Mouse (Mus musculus) ES-E14 (cell line): ENCODE measurements around the gene Igsf21. TPM values are rescaled to one million over a fixed set of nuclear protein-coding genes. Genes with fewer than 3 reads are reported as not detected.

Experiments used
- DNase-seq: peaks from one replicate; pipeline ENCODE4 v3.0.0-alpha.2; 2013; ENCODE audit warnings: low read depth, low spot score
- H3K27ac ChIP-seq: 2 replicates; pipeline ENCODE4 v1.5.1; 2012; ENCODE audit warnings: low read depth, mild to moderate bottlenecking, low read length, moderate library complexity, mixed read lengths; ENCODE audit not compliant: poor library complexity, insufficient read depth, severe bottlenecking
- H3K36me3 ChIP-seq: 2 replicates; pipeline ENCODE4 v1.6.1; 2012; ENCODE audit warnings: mild to moderate bottlenecking, low read length, moderate library complexity, mixed read lengths; ENCODE audit not compliant: control insufficient read depth, poor library complexity, insufficient read depth, severe bottlenecking
- H3K4me1 ChIP-seq, 2 experiments: fragments of 150-350 bp in 1 of 2; sonication (generic) in 1 of 2; 2 replicates each; pipeline ENCODE4 v1.6.1; 2012; ENCODE audit warnings: low read length in 2 of 2, mild to moderate bottlenecking in 1 of 2, mixed read lengths in 1 of 2; ENCODE audit not compliant: control insufficient read depth in 2 of 2, insufficient read depth in 2 of 2, poor library complexity in 1 of 2
- H3K4me3 ChIP-seq, 2 experiments: fragments of 150-350 bp in 1 of 2; sonication (generic) in 1 of 2; 2 replicates each; pipeline ENCODE4 v1.5.1; 2012; ENCODE audit warnings: low read length in 2 of 2, low read depth in 1 of 2, mild to moderate bottlenecking in 1 of 2, mixed read lengths in 1 of 2; ENCODE audit not compliant: insufficient read depth in 1 of 2, poor library complexity in 1 of 2, severe bottlenecking in 1 of 2
- H3K9ac ChIP-seq: 2 replicates; pipeline ENCODE4 v1.6.1; 2012; ENCODE audit warnings: low read depth, mild to moderate bottlenecking, low read length, mixed read lengths; ENCODE audit not compliant: poor library complexity, insufficient read depth, severe bottlenecking
- H3K9me3 ChIP-seq: fragments of 150-350 bp; sonication (generic); 2 replicates; pipeline ENCODE4 v1.6.1; 2012; ENCODE audit warnings: low read depth, mild to moderate bottlenecking, low read length; ENCODE audit not compliant: control insufficient read depth, insufficient read depth
- CHD2 ChIP-seq: IDR thresholded peaks from 2 replicates; pipeline ENCODE4 v1.6.1; 2014; ENCODE audit warnings: mild to moderate bottlenecking, low read depth, low read length, inconsistent platforms
- HCFC1 ChIP-seq: IDR thresholded peaks from 2 replicates; pipeline ENCODE4 v1.6.1; 2012; ENCODE audit warnings: low read length, inconsistent platforms, borderline replicate concordance; ENCODE audit not compliant: insufficient read depth
- MAFK ChIP-seq: IDR thresholded peaks from 2 replicates; pipeline ENCODE4 v1.6.1; 2014; ENCODE audit warnings: mild to moderate bottlenecking, low read depth, low read length, inconsistent platforms; ENCODE audit not compliant: insufficient read depth
- ZC3H11A ChIP-seq: IDR thresholded peaks from 2 replicates; pipeline ENCODE4 v1.6.1; 2012; ENCODE audit warnings: low read depth, mild to moderate bottlenecking, inconsistent platforms, low read length, borderline replicate concordance
- ZNF384 ChIP-seq: IDR thresholded peaks from 2 replicates; pipeline ENCODE4 v1.6.1; 2012; ENCODE audit warnings: low read depth, low read length, inconsistent platforms
- in situ Hi-C, 2 experiments: fragments of 600-800 bp; cut with MboI; formaldehyde crosslinking; loops; one replicate each; pipeline ENCODE4 v1.15.1; 2025; ENCODE audit warnings: low sequenced_read_pairs in 2 of 2, inconsistent platforms in 1 of 2; ENCODE audit not compliant: unreplicated experiment in 2 of 2
- total RNA-seq: library from RNA; depleted of rRNA; stranded (reverse); fragments of 300-350 nt; gene quantifications from 2 replicates; pipeline ENCODE4 v1.2.3, GENCODE M21; 2012; rRNA removed

Igsf21 gene
- 2.5 and 6.9 TPM in 2 replicates for total RNA-seq

GRCm38 (mm10) chr4:140246180-140247005 lies at the start of gene Igsf21:
Igsf21 (minus strand) TSS chr4:140246784.
- no peak within 1 kb of the TSS for H3K27ac ChIP-seq
- H3K9me3 ChIP-seq, result no peaks in the 10 kb centered on the region
- in situ Hi-C loops, result no loop called here
- H3K4me1 ChIP-seq, result peaks cover 4 to 23% of the 10 kb centered on the region in 2 experiments; a peak in 3 of 4 replicates
- H3K9ac ChIP-seq, result peak within 1 kb of the TSS; percentile 57
- DNase-seq, result no peak
- H3K36me3 ChIP-seq, result no peaks in the 10 kb centered on the region
- TF ChIP-seq MAFK (no peak), ZNF384 (no peak), CHD2 (no peak), ZC3H11A (no peak)
- H3K4me3 ChIP-seq, result peak within 1 kb of the TSS; percentile 71 to 75

- DNase-seq, result no peak
- TF ChIP-seq HCFC1 (no peak), ZC3H11A (no peak), ZNF384 (no peak), MAFK (no peak), CHD2 (no peak)
- Histone ChIP-seq H3K9ac (no peak overlapping the region), H3K9me3 (no peaks in the 10 kb centered on the region), H3K36me3 (no peaks in the 10 kb centered on the region), H3K4me1 (no peaks in the 10 kb centered on the region), H3K27ac (no peak overlapping the region), H3K4me3 (no peak overlapping the region)
- in situ Hi-C loops, result no loop called here
Observed at GRCm38 (mm10) chr4:140285726-140286316, 39.2 kb upstream of the Igsf21 start.

- TF ChIP-seq MAFK, result no peak
- 0 out of 2 replicates have a peak, but pooled peaks have one; percentile 9 for TF ChIP-seq ZC3H11A
- in situ Hi-C loops, result no loop called here
- Histone ChIP-seq H3K9ac (no peak overlapping the region), H3K27ac (no peak overlapping the region), H3K4me1 (no peaks in the 10 kb centered on the region), H3K4me3 (no peak overlapping the region), H3K9me3 (no peaks in the 10 kb centered on the region), H3K36me3 (no peaks in the 10 kb centered on the region)
- peak; percentile 66 for DNase-seq
Observed at GRCm38 (mm10) chr4:140283398-140283797, 36.8 kb upstream of the Igsf21 start.

GRCm38 (mm10) chr4:140278269-140278668 lies 31.7 kb upstream of the Igsf21 start:
- in situ Hi-C loops, result no loop called here
- TF ChIP-seq ZC3H11A, result no peak
- no peak for TF ChIP-seq ZNF384
- TF ChIP-seq HCFC1, result no peak
- no peak for TF ChIP-seq MAFK
- no peak for TF ChIP-seq CHD2

More at GRCm38 (mm10) chr4:140278269-140278668, 31.7 kb upstream of the Igsf21 start:
- H3K9ac ChIP-seq, result no peak overlapping the region
- H3K9me3 ChIP-seq, result no peaks in the 10 kb centered on the region
- no peak overlapping the region for H3K27ac ChIP-seq
- H3K4me1 ChIP-seq, result no peaks in the 10 kb centered on the region
- H3K36me3 ChIP-seq, result no peaks in the 10 kb centered on the region
- no peak for DNase-seq
- no peak overlapping the region for H3K4me3 ChIP-seq
